Mouse (Mus musculus): ENCODE results near the gene Mettl25. TPM values are rescaled to one million over a fixed set of nuclear protein-coding genes. Genes with fewer than 3 reads are reported as not detected.

Gene Mettl25
- total RNA-seq, 1 experiment from 2014 or later = 8.3 TPM

- no peak for DNase-seq
Measured at GRCm38 (mm10) chr10:105753831-105754605, 87.2 kb downstream of the Mettl25 start.

GRCm38 (mm10) chr10:105746019-105746418, 95.2 kb downstream of the Mettl25 start:
- DNase-seq = no peak

- DNase-seq = no peak
Measured at GRCm38 (mm10) chr10:105741736-105742135, 99.4 kb downstream of the Mettl25 start.

GRCm38 (mm10) chr10:105738942-105739341, 102.2 kb downstream of the Mettl25 start:
- DNase-seq = no peak

GRCm38 (mm10) chr10:105727798-105728197, 113.4 kb downstream of the Mettl25 start:
- DNase-seq = no peak

GRCm38 (mm10) chr10:105727353-105727752, 113.8 kb downstream of the Mettl25 start:
- no peak for DNase-seq

- peak; percentile 10 for DNase-seq
Measured at GRCm38 (mm10) chr10:105714844-105715243, 126.3 kb downstream of the Mettl25 start.

GRCm38 (mm10) chr10:105714366-105714765, 126.8 kb downstream of the Mettl25 start:
- DNase-seq = no peak

GRCm38 (mm10) chr10:105713222-105713621, 128.0 kb downstream of the Mettl25 start:
- DNase-seq = no peak

Other genes with a start within 250 kb of the Mettl25 start
- gene Ccdc59, start 313 bp downstream of the Mettl25 start, total RNA-seq (2021) = 17.4 and 20.0 TPM in 2 replicates